Mouse (Mus musculus): ENCODE results near the gene Rapgef3. TPM values are rescaled to one million over a fixed set of nuclear protein-coding genes. Genes with fewer than 3 reads are reported as not detected.

Rapgef3 gene
- total and polyA plus RNA-seq, 3 experiments: 2.5 to 3.4 (median 3.2) TPM

- H3K27ac ChIP-seq (ENCODE audit: insufficient read depth, low read depth): peak overlapping the region; percentile 71
- DNase-seq (ENCODE audit: extremely low read depth): no peak
- peaks cover 12 to 19% of the 10 kb centered on the region in 2 experiments for H3K36me3 ChIP-seq (replicated peaks in 1 of 2; ENCODE audit: control insufficient read depth in 1 of 2, insufficient read depth in 1 of 2, low read length in 1 of 2)
- no peaks in the 10 kb centered on the region for H3K27me3 ChIP-seq (replicated peaks)
- TF ChIP-seq ELF1 (IDR thresholded peaks at IDR 0.05; ENCODE audit: low read depth, low read length): peak; percentile 21; the same call in 1 of the 2 replicates
- TF ChIP-seq POLR2AphosphoS2 (IDR thresholded peaks at IDR 0.05; ENCODE audit: low read depth, low read length): no peak
- TF ChIP-seq MEF2A (IDR thresholded peaks at IDR 0.05; ENCODE audit: borderline replicate concordance, low read depth, low read length): 0 out of 2 replicates have a peak, but pooled peaks have one; percentile 21
- TF ChIP-seq POLR2A (IDR thresholded peaks at IDR 0.05; ENCODE audit: low read depth, low read length): peak; percentile 17; the same call in 1 of the 2 replicates
- TF ChIP-seq RCOR1 (conservative IDR thresholded peaks at IDR 0.05; ENCODE audit: low read depth, low read length): no peak
- TF ChIP-seq MYC (IDR thresholded peaks at IDR 0.05; ENCODE audit: low read depth, low read length): 0 out of 2 replicates have a peak, but pooled peaks have one; percentile 44
- in situ Hi-C loops (cut with MboI; ENCODE audit: low pct_ligation_motif_present, low pct_unique_long_range_greater_than_20kb, low sequenced_read_pairs): no loop called here
- H3K4me1 ChIP-seq (ENCODE audit: control insufficient read depth in 1 of 2, insufficient read depth in 2 of 2): peaks cover 35 to 44% of the 10 kb centered on the region in 2 experiments
- H3K4me2 ChIP-seq (ENCODE audit: insufficient read depth, low read depth, poor library complexity, severe bottlenecking): peak overlapping the region; percentile 84
- H3K9ac ChIP-seq (ENCODE audit: insufficient read depth, low read depth): peak overlapping the region; percentile 93
- dilution Hi-C loops (cut with MboI; ENCODE audit: extremely low pct_ligation_motif_present, extremely low pct_unique_long_range_greater_than_20kb, low sequenced_read_pairs): no loop called here
- H3K9me3 ChIP-seq (replicated peaks; ENCODE audit: low read length): peaks cover 18% of the 10 kb centered on the region
- H3K4me3 ChIP-seq (replicated peaks in 1 of 3; ENCODE audit: low read depth in 2 of 3, low read length in 2 of 3, poor library complexity in 1 of 3): peak overlapping the region; percentile 58 to 69 (median 60)
- H3K79me2 ChIP-seq (replicated peaks; ENCODE audit: control insufficient read depth, extremely low read depth, insufficient read depth, poor library complexity, severe bottlenecking): peaks cover 14% of the 10 kb centered on the region
These were observed 28.8 kb downstream of the Rapgef3 start for GRCm38 (mm10) chr15:97738923-97739322.

- dilution Hi-C loops (cut with MboI; ENCODE audit: extremely low pct_ligation_motif_present, extremely low pct_unique_long_range_greater_than_20kb, low sequenced_read_pairs): no loop called here
- Histone ChIP-seq H3K4me1 (ENCODE audit: control insufficient read depth in 1 of 2, insufficient read depth in 2 of 2) (peaks cover 15 to 40% of the 10 kb centered on the region in 2 experiments), H3K27ac (ENCODE audit: insufficient read depth, low read depth) (no peak overlapping the region), H3K4me2 (ENCODE audit: insufficient read depth, low read depth, poor library complexity, severe bottlenecking) (no peak overlapping the region), H3K79me2 (replicated peaks; ENCODE audit: control insufficient read depth, extremely low read depth, insufficient read depth, poor library complexity, severe bottlenecking) (no peaks in the 10 kb centered on the region), H3K4me3 (replicated peaks in 1 of 3; ENCODE audit: low read depth in 2 of 3, low read length in 2 of 3, poor library complexity in 1 of 3) (no peak overlapping the region), H3K27me3 (replicated peaks) (no peaks in the 10 kb centered on the region), H3K36me3 (replicated peaks in 1 of 2; ENCODE audit: control insufficient read depth in 1 of 2, insufficient read depth in 1 of 2, low read length in 1 of 2) (peaks cover 55 to 75% of the 10 kb centered on the region in 2 experiments), H3K9me3 (replicated peaks; ENCODE audit: low read length) (peaks cover 37% of the 10 kb centered on the region), H3K9ac (ENCODE audit: insufficient read depth, low read depth) (no peak overlapping the region)
- DNase-seq (ENCODE audit: extremely low read depth): no peak
- in situ Hi-C loops (cut with MboI; ENCODE audit: low pct_ligation_motif_present, low pct_unique_long_range_greater_than_20kb, low sequenced_read_pairs): no loop called here
- no peak for TF ChIP-seq NELFE (IDR thresholded peaks at IDR 0.05; ENCODE audit: low read depth, low read length)
- no peak for TF ChIP-seq MAFK (IDR thresholded peaks at IDR 0.05; ENCODE audit: insufficient replicate concordance, low read length)
- no peak for TF ChIP-seq RCOR1 (conservative IDR thresholded peaks at IDR 0.05; ENCODE audit: low read depth, low read length)
- no peak for TF ChIP-seq ELF1 (IDR thresholded peaks at IDR 0.05; ENCODE audit: low read depth, low read length)
- TF ChIP-seq CTCF (conservative IDR thresholded peaks at IDR 0.05 in 1 of 2, IDR thresholded peaks at IDR 0.05 in 1 of 2; ENCODE audit: low read depth in 2 of 2, low read length in 2 of 2): no peak
- TF ChIP-seq MAZ (IDR thresholded peaks at IDR 0.05; ENCODE audit: low read depth, low read length): no peak
- TF ChIP-seq GABPA (IDR thresholded peaks at IDR 0.05; ENCODE audit: insufficient replicate concordance, low read depth, low read length): no peak
- no peak for TF ChIP-seq MAX (IDR thresholded peaks at IDR 0.05; ENCODE audit: low read length)
- TF ChIP-seq TCF12 (IDR thresholded peaks at IDR 0.05; ENCODE audit: low read depth, low read length): no peak
- no peak for TF ChIP-seq NRF1 (IDR thresholded peaks at IDR 0.05; ENCODE audit: low read depth, low read length)
These were observed 35.8 kb downstream of the Rapgef3 start for GRCm38 (mm10) chr15:97731988-97732387.
